Mouse (Mus musculus) urinary bladder, adult 18-20 months (tissue): ENCODE results near the gene Nfatc4.
A peak's percentile ranks its signal among the peaks of the same experiment; 100 is the strongest.

Source experiments
- DNase-seq, 2 experiments: peaks; one replicate each; pipeline ENCODE4 v3.0.0; 2022; ENCODE audit warnings: low spot score in 2 of 2, mixed read lengths in 2 of 2

Nfatc4 gene

DNA sequence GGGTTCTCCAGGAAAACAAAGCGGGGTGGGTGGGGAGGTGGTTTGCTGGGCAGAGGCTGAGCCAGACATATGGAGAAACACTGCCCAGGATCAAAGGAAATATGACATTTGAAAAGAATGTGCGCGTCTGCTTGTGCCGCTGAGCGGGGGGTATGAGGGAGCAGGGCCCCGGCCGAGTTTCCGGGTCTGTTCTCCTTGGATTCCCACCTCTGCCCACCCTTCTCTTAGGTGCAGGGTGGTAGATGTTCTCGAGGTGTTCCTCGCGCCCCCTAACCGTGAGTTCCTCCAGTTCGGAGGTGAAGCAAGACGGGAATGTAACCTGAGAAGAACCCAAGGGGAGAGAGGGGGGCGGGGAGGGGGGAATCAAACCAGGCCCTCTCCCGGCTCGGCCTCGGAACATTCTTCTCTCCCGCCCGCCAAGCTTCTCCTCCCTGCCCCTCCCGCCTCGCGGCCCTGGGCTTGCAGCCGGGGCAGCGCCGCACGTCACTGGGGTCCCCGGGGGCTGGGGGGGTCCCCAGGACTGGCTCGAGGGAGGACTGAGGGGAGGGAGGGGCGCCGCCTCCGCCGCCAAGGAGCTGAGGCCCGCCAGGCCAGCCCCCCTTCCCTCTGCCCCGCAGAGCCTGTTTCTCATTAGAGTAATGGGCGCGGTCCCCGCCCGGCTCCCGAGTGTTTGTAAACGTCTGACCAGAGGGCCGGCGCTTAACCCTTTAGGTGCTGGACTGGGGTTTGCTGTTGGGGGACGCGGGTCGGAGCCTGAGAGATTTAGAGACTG, at the start of gene Nfatc4:
TSS of gene Nfatc4 (plus strand) at position 154 of the 772 bp plus-strand sequence.
- peak; percentile 68 to 81 for DNase-seq

DNA sequence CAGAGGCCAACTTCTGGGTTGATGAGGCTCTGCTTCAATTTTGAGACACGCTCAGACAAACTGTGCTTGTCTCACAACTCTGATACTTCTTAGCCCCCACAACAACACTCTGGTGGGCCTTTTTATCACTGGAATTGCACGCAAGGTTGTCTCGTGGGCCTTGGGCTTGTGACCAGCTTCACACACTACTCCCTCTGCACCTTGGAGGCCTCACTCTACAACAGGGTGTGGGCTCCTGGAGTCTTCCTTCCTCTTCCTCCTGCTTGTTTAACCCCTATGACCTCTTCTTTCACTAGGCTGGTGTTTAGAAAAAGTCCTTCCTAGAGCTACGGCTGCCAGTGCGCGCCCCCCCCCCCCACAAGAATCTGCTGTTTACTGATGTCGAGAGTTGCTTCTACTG, 46.2 kb upstream of the Nfatc4 start:
- no peak for DNase-seq

DNA sequence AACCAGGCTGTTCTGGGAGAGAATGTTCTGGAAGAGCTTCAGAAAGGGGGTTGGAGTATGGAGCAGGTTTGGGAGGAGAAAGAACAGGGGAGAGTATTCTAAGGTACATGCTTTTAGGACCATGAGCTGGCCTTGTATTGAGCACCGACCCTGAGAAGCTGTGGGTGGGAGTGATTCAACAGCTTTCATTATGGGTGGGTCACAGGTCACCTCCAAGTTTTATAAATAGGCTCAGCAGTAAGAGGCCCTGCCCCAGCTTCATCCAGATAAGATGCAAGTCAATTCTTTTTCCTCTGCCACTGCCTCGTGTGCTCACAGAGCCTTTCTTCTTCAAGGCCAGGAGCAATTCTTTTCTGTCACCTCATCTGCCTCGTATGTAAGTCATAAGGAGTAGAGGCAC, 45.8 kb upstream of the Nfatc4 start:
- no peak for DNase-seq

DNA sequence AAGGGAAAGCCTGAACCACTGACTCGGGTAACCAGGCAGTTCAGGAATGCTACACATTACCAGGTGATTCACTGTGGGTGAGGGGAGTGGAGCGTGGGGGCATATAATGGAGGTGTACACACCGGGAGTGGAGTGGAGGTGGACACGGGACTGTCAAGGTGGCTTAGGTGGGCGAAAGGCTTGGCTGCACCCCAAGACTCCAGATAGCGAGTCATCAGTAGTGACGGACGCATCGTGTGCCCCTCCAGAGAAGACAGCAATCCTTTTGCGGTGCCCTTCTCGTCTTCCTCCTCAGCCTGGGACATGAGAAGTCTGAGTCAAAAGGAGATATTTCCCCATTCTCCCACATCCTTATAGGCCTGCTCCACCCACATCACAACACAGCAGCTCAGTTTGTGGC, 45.1 kb upstream of the Nfatc4 start:
- no peak for DNase-seq

DNA sequence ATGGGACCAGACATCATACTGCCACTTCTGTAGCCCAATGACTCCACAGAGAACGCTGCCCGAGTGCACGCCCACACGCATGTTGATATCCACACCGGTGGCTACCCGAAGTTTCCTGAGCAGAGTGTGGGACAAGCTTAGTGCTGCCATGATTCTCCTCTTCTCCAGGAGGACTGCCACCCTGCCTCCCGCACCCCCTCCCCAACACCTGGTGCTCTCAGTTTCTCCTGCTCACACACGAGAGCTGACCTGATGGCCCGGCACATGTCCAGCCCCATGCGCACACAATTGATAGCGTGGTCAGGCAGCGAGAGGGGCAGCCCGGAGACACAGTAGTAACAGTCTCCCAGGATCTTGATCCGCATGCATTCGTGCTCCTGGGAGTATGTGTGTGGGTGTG, 44.3 kb upstream of the Nfatc4 start:
- no peak for DNase-seq

DNA sequence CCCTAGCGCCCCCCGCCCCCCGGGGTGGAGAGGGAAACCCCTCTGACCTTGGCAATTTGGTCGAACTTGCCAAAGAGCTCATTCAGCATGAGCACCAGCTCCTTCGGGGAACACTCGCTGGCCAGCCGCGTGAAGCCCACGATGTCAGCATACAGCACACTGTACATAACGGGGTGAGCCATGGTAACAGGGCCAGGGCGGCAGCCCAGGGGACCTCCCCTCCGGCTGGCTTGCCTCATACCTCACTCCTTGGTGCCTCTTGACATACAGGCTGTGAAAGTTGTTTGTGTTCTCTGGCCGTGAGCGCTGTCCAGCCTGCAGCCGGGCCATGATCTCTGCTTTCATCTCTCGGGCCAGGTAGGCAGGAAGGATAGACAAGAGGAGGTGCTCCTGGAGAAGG, 43.3 kb upstream of the Nfatc4 start:
- DNase-seq: no peak

DNA sequence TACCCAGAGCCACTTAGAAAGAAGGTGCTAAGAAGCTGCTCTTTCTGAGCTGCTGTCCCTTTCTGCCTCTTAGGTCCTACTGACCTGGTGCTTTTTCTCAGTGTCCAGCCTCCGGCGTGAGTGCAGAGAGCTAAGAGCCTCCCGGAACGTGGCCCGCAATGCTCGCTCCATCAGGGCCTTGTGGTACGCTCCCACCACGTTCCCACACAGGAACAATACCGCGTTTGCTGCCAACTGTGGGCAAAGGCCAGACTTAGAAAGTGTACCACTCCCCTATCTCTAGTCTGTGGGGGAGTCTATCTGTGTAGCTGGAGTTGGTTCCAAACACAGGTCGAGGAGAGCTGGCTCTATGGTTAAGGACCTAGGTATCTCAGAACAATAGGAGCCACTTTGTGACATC, 42.2 kb upstream of the Nfatc4 start:
- no peak for DNase-seq

DNA sequence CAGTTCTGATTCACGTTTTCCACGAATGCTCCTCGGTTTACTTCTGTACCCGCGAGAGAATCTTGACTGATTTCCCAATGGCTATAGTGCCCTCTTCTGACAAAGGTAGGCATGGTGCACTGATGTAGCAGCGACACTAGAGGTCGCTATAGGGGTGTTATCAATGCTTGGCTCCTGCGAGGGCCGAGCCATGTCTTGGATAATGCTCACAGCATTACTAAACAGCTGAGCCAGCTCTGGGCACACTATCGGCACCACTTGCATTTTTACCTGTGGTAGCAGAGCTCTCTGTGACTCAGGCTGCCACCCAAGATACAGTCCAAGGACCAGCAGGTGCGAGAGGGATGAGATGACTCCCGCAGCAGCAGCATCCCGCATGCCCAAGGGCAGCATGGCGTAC, 41.6 kb upstream of the Nfatc4 start:
- DNase-seq: peak; percentile 29 to 60

DNA sequence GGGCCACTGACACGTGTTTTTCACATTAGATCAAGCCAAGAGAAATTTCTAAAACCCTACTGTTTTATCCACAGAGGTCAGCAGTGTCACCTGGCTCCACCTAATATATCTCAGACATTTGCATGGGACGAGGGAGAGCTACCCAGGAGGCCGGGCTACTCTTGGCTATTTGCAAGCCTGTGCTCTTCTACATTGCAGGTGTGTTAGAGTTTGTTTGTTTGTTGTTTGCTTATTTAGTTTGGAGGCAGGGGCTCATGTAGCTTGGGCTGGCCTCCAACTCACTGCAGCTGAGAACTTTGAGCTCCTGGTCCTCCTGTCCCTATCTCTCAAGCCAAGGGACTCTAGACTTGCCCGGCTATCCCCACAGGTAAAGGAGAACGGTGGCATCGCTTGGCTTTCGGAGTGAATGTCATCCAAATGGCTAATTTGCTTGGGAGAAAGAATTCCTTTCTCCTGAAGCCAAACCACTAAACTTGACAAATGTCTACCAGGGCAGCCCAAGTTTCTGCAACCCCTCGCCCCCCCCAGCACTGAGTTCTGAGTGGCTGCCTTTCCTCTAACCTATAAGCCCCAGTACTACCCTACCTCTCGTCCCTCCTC, 40.5 kb upstream of the Nfatc4 start:
- no peak for DNase-seq

DNA sequence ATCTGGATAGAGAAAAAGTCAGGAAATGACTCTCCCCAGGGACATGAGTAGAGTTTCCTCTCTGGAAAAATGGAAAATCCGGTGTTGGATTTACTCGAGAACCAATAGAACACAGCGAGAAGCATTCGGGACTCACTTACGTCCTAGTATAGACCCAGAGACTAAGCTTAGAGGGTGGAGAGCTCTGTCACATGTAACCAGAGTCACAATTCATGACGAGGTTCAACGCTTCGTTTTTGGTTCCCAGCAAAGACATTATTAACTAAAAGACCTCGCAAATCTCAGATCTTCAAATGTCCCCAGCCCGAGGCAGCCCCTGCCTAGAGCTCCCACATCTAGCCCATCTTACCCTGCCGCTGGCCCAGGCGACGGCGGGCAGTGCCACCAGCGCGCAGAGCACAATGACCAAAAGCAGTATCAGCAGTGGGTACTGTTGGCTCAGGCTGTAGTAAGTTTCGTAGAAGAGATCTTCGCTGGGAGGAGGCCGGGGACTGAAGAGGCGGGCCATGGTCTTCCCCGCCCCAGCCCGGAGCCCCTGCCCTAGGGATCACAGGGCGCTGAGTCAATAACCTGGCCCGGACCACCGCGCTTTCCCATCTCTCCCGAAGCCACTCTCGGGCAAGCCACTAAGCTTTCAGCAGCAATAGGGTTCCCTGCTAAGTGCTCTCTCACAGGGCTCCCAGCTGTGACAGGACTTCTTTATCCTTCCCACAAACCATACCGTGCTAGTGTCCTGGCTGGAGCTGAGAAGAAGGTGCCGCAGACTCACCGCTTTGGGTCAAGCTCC, 39.6 kb upstream of the Nfatc4 start:
- DNase-seq: no peak

DNA sequence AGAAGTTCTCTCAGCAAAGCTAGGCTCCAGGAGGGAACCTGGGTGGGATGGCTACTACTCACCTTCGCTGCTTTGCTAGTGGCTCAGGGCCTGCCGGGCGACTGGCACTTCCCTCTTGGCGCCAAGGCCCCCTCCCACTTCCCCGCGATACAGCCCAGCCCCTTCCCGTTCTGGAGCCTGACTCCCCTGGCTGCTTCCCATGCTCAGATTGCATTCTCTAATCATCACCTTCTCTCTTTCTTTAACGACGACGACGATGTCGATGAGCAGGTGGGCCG, 39.0 kb upstream of the Nfatc4 start, which contains the start of gene Adcy4:
TSS of gene Adcy4 (minus strand) at position 138 of the 278 bp plus-strand sequence.
- DNase-seq: no peak

DNA sequence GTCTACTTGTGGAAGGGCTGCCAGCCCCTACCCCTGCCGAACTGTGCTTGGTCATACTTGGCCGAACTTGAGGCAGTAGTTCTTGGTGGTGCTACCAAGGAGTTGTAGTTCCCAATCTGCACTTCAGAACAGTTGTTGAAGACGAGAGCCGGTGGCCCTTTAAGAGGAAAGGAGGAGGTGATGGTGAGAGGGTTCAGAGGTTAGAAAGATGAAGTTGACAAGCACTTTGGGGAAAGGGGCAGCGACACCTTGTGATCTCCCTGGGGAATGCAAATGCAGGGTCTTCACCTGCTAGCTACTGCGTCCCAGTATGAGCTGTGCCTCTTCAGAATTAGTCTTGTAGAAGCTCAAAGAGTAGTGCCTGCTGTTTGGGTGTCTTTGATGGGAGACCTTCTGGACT, 37.7 kb upstream of the Nfatc4 start:
- DNase-seq: no peak

DNA sequence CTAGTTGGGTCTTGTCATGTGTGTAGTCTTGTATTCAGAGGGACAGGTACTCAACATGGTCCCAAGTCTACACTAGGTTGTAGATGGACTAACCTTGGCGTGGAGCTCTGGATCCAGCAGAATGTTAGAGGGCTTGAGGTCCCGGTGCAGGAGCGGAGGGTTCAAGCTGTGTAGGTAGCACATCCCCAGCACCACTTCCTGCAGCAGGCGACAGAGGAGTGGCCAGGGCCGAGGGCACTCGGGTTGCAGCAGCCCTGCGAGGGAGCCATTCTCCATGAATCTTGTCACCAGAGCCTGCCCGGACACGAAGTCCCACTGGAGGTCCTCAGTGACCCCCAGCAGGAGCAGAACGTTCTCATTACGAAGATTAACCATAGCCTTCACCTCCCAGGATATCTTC, 35.2 kb upstream of the Nfatc4 start:
- DNase-seq: no peak

DNA sequence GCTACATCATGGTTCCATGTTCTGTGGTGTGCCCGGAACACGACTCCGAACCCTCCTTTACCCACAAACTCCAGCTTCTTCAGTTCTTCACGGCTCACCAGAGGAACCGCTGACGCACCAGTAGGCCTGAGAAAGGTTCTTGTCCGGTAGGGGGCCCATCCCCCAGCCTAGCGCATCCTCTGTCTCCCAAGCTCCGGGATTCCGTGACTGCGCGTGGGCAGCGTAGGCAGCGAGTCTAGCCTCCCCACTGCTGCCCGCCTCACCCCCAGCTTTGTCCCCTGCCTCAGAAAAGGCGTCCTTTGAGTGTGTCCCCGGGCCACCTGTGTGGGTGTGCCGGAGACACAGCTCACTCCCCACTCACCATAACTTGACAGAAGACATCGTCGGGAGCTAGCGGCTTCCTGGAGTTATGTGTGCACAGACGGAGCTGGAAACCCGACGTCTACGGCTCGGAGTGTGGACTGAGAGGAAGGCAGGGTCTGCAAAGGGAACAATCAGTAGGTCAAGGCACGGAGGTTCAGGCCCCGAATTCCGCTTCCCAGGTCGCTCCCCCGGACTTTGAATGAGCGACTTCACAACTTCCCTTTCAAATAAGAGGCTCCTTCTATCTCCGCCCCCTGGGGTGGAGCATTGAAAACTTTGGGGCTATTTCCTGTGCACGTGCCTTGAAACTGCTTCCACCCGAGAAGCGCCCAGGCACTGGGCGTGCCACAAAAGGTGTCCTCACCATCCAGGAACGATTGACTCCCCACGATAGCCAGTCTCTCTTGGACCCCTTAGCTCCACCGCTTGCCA, 34.5 kb upstream of the Nfatc4 start, which contains the start of gene Ripk3:
TSS of gene Ripk3 (minus strand) at position 610 of the 795 bp plus-strand sequence.
- DNase-seq: peak in 1 of 2 experiments; percentile 45

DNA sequence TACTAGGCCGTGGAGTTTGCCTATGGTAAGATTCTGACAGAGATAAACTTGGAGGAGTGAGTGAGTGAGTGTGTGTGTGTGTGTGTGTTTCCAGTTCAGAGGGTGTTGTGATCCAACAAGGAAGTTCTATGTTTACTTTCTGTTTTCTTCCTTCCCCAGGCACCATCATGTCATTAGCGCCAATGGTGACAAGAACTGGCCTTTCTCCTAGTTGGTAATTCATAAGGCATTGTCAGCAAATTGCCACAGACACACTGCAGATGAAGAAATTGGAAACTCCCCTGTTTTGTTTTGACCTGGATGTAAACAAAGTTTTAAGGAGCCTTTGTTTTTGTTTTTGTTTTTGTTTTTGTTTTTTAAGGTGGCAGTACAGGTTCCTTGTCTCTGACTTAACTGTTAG, 29.5 kb upstream of the Nfatc4 start:
- no peak for DNase-seq

DNA sequence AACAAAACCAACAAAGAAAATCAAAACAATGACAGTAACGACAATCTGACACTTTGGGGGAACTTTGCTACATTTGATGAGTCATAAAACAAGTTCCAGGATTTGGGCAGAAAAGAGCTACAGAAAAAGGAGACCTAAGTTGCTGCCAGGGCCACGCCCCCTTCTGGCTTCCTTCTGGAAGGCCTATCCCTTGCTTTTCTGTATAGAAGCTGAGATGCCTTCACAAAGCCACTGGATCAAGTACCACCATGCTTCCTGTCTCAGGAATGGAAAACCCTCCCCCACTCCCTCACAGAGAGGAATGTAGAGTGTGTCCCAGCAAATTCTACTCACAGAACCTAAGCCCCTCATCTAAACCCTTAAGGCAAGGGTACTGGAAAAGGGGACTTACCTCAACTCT, 29.0 kb upstream of the Nfatc4 start:
- no peak for DNase-seq

DNA sequence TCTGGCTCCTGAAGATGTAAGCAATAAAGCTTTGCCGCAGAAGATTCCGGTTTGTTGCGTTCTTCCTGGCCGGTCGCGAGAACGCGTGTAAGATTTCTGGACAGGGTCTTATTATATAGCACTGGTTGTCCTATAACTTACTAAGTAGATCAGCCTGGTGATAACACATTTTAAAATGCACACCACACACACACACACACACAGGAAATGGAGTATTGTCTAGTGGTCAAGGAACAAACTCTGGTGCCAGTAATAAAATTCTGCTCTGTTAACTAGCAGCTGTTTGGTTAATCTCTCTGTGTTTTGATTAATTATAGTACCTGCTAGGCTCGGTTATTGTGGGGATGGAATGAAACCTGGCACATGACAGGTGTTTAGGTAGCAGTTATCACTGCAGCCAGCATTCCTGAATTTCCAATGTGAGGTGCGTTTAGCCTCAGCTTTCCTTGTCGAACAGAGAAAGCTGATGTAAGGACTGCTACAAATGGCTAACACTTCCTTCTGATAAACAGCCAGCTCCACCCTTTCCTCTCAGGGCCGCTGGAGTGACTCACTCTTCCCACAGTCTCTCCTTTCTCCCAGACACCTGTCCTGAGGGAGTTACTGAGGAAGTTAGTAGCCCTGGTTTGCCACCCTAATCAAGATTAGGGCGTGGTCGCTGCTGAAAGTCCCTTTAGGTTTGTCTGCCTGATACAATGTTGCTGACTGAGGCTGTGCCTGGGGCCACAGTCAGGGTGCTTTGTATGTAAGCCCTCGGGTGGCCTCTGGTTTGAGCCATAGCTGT, 27.4 kb upstream of the Nfatc4 start:
- no peak for DNase-seq

DNA sequence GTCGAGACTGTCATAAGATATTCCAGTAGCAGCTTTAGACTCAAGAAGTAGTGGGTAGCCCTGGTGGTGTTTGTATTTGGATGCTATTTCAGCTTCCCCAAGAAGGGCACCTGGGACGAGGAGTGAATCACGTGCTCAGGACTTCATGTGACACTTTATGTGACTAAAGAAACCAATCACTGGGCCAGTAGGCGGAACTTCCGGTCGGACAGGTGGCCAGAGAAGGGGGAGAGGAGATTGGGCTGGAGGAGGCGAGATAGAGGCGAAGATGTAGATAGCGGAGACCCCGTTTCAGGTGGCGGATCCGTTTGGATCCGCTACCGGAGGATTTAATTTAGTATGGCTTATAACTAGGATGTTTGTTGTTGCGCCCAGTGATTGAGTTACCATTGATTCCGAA, 8.1 kb upstream of the Nfatc4 start:
- peak; percentile 59 to 62 for DNase-seq

DNA sequence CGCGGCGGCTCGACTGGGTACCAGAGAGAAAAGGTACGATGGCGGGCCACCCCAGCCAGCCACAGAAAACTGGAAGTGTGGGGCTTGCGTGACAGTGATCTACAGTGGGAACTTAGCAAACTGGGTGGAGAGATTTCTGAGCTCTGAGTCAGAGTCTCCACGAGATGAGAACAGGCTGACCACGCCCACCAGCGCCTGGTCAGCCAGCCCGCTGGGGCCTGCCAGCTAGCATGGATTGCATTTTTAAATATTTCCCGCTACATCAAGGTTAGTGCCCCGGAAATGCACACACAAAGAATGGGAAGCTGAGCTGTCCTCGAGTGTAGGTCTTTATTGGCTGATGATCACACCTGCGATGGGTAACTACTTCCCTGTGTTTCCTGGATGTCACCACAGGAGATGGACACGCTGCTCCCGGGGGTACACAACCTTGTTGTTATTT, 7.6 kb upstream of the Nfatc4 start:
- peak; percentile 61 to 80 for DNase-seq

DNA sequence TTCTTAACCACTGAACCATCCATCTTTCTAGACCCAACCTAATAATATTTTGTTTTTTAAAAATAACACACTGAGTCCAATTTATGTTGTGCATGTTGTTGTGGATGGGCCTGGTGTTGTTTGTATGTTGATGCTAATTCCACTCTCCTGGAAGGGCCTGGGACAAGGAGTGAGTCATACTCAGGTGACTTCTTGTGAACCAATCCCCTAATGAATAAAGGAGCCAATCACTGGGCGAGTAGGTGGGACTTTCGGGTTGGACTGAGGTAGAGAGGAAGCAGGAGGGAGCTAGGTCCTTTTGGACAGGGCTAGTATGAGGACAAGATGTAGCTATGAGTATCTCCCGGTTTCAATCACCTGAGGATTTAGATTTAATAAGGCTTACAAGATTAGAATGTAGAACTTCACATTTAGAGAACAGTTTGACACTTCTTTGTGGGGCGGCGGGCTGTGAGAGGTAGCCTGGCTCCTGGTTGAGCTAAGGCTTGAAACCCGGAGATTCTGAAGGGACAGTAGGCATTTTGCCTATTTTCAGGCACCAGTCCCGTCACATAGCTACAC, 3.0 kb upstream of the Nfatc4 start:
- no peak for DNase-seq

DNA sequence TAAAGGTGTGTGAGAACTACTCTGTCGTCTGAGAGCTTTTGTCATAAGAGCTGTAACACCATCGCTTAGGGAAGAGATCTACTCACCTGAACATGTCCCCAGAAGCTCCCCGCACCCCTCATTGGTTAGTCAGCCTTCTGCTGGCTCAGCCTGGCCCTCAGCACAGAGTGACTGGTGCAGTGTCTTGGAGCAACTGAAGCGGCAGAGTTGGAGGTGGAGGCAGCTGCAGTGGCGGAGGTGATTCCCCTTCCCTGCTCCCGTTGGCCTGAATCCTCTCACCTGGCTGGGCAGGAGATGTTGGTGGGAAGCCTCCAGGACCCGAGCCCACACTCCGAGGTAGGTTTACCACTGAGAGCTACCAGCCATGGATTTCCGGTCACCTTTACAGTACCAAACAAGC, 2.4 kb upstream of the Nfatc4 start:
- no peak for DNase-seq
